16 mouse cellular contexts compared by ENCODE assay signal in the genomic region with DNA sequence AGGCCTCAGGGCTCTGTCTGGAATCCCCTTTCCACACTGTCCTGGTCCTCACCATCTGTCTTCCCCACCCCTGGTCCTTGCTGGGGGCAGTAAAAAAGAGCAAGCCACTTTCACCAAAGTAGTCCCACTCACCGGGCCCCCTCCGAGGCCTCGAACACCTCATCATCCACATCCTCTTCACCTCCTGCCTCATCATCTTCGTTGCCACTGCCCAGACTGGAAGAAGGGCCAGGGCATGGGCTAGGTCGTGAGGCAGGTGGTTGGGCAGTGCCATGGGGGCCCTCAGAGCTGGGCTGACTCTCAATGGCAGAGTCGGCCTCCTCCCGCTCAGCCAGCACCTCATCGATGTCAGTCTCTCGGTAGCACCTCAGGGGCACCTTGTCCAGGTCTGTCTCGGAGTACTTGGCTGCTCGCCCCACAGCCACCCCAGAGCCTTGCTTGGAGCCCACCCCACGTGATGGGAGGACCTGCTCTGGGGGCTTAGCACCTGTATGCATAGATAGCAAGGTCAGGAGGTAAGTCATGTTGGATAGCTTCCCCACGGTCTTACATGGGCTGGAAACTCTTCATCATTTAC. TPM values are rescaled to one million over a fixed set of nuclear protein-coding genes. Genes with fewer than 3 reads are reported as not detected.
A peak's percentile ranks its signal among the peaks of the same experiment; 100 is the strongest.
DNase-seq lines count a peak whose midpoint lies in the region; ATAC-seq lines count a peak whose summit lies in the region.
"Had no signal": no experiment of that assay in that cellular context is flagged by ENCODE, and none has a peak within 500 bp of the region (broad histone marks: within the 10 kb centered on the region; RNA-seq: fewer than 3 reads in every experiment).

No protein-coding gene starts in this region.

- peak overlapping the region; percentile 23 for H3K9ac ChIP-seq in hindbrain, embryonic 16.5 days (ENCODE audit: low read depth, low read length)
- H3K9ac ChIP-seq in neural tube, embryonic 14.5 days (replicated peaks; ENCODE audit: low read depth, low read length), result 0 out of 2 replicates have a peak overlapping the region, but pooled peaks have one; percentile 25
- H3K9ac ChIP-seq: embryonic facial prominence, embryonic 15.5 days; intestine, embryonic 15.5 days; limb, embryonic 12.5 days had no signal

- H3K36me3 ChIP-seq in hindbrain, embryonic 16.5 days (ENCODE audit: control insufficient read depth, insufficient read depth, low read length), result 0 out of 2 replicates have a peak, but pooled peaks cover 2% of the 10 kb centered on the region
- H3K36me3 ChIP-seq in neural tube, embryonic 14.5 days (ENCODE audit: control insufficient read depth, insufficient read depth, low read length), result no peaks in the 10 kb centered on the region
- H3K36me3 ChIP-seq: embryonic facial prominence, embryonic 15.5 days; intestine, embryonic 15.5 days; limb, embryonic 12.5 days had no signal

- ATAC-seq in hindbrain, embryonic 16.5 days, result no peak
- no peak for ATAC-seq in neural tube, embryonic 14.5 days (ENCODE audit: low read depth)
- ATAC-seq: intestine, embryonic 15.5 days; Patski had no signal

- H3K4me2 ChIP-seq in hindbrain, embryonic 16.5 days (ENCODE audit: low read length), result no peak overlapping the region
- H3K4me2 ChIP-seq in neural tube, embryonic 14.5 days (ENCODE audit: low read depth, low read length), result no peak overlapping the region
- H3K4me2 ChIP-seq: embryonic facial prominence, embryonic 15.5 days; intestine, embryonic 15.5 days; limb, embryonic 12.5 days had no signal

- intact Hi-C loops in gastrocnemius, postnatal 36 days (cut with DNase I), result no loop called here

- peak; percentile 75 for DNase-seq in cerebellum, adult 11-12 months
- DNase-seq in cerebellum, postnatal 10 days, result no peak
- DNase-seq in ovary, postnatal 36 days (ENCODE audit: low spot score), result peak; percentile 6
- DNase-seq in ovary, postnatal 10 days (ENCODE audit: low spot score), result no peak
- DNase-seq in kidney, postnatal 25 days, result no peak
- no peak for DNase-seq in gastrocnemius, postnatal 36 days
- DNase-seq: heart, adult 18-20 months; kidney, postnatal 14 days; layer of hippocampus, postnatal 36 days; lung, postnatal 36 days had no signal

- H3K27ac ChIP-seq in hindbrain, embryonic 16.5 days (ENCODE audit: low read depth, low read length), result no peak overlapping the region
- no peak overlapping the region for H3K27ac ChIP-seq in neural tube, embryonic 14.5 days (ENCODE audit: low read depth, low read length)
- H3K27ac ChIP-seq: intestine, embryonic 15.5 days; limb, embryonic 12.5 days had no signal

- H3K27me3 ChIP-seq in hindbrain, embryonic 16.5 days (replicated peaks; ENCODE audit: control insufficient read depth, insufficient read depth, low read length), result peaks cover 3% of the 10 kb centered on the region; the same call in 1 of the 2 replicates
- H3K27me3 ChIP-seq in neural tube, embryonic 14.5 days (ENCODE audit: control insufficient read depth, insufficient read depth, low read length), result peaks cover 2% of the 10 kb centered on the region

- peaks cover 65% of the 10 kb centered on the region for H3K4me1 ChIP-seq in hindbrain, embryonic 16.5 days (ENCODE audit: control insufficient read depth, insufficient read depth, low read depth, low read length)
- H3K4me1 ChIP-seq in neural tube, embryonic 14.5 days (ENCODE audit: control insufficient read depth, insufficient read depth, low read length), result peaks cover 47% of the 10 kb centered on the region

- H3K4me3 ChIP-seq in hindbrain, embryonic 16.5 days (ENCODE audit: low read length), result no peak overlapping the region
- no peak overlapping the region for H3K4me3 ChIP-seq in neural tube, embryonic 14.5 days (ENCODE audit: low read depth, low read length)
- H3K4me3 ChIP-seq: embryonic facial prominence, embryonic 15.5 days; intestine, embryonic 15.5 days; limb, embryonic 12.5 days had no signal

- H3K9me3 ChIP-seq in hindbrain, embryonic 16.5 days (ENCODE audit: control insufficient read depth, low read length), result no peaks in the 10 kb centered on the region
- no peaks in the 10 kb centered on the region for H3K9me3 ChIP-seq in neural tube, embryonic 14.5 days (ENCODE audit: control insufficient read depth, low read length)
- H3K9me3 ChIP-seq: embryonic facial prominence, embryonic 15.5 days; intestine, embryonic 15.5 days; limb, embryonic 12.5 days had no signal

- WGBS in hindbrain, embryonic 16.5 days, result 82% methylated on average over 13 of the region's 13 CpGs
- WGBS in neural tube, embryonic 14.5 days, result 80% methylated on average over 13 of the region's 13 CpGs

RNA-seq across cellular contexts. Expression of a gene that starts 3.9 kb away (rescaled TPM):
- polyA plus RNA-seq in hindbrain, embryonic 16.5 days (2015; fragmentation: Nextera tagmentation; extraction: Ambion mirVana), result 99.1 and 112 TPM in 2 replicates
- 85.8 and 127 TPM in 2 replicates for polyA plus RNA-seq in neural tube, embryonic 14.5 days (2014; fragmentation: Nextera tagmentation; extraction: Ambion mirVana)
- total RNA-seq in gastrocnemius, postnatal 36 days (2021), result under 1 TPM; 0.51 to 0.62 TPM

RNA-seq across cellular contexts. Expression of a gene that starts 4.9 kb away (rescaled TPM):
- 49.4 and 55.6 TPM in 2 replicates for polyA plus RNA-seq in hindbrain, embryonic 16.5 days (2015; fragmentation: Nextera tagmentation; extraction: Ambion mirVana)
- 42.5 and 53.1 TPM in 2 replicates for polyA plus RNA-seq in neural tube, embryonic 14.5 days (2014; fragmentation: Nextera tagmentation; extraction: Ambion mirVana)
- 1 to 10 TPM; 2.7 to 2.9 TPM for total RNA-seq in gastrocnemius, postnatal 36 days (2021)

RNA-seq across cellular contexts. Expression of a gene that starts 15.4 kb away (rescaled TPM):
- 343 and 362 TPM in 2 replicates for polyA plus RNA-seq in hindbrain, embryonic 16.5 days (2015; fragmentation: Nextera tagmentation; extraction: Ambion mirVana)
- 346 and 359 TPM in 2 replicates for polyA plus RNA-seq in neural tube, embryonic 14.5 days (2014; fragmentation: Nextera tagmentation; extraction: Ambion mirVana)
- 10 to 100 TPM; 55.9 to 56.4 TPM for total RNA-seq in gastrocnemius, postnatal 36 days (2021)

RNA-seq across cellular contexts. Expression of a gene that starts 17.8 kb away (rescaled TPM):
- 13.0 and 13.4 TPM in 2 replicates for polyA plus RNA-seq in hindbrain, embryonic 16.5 days (2015; fragmentation: Nextera tagmentation; extraction: Ambion mirVana)
- 10.7 and 12.7 TPM in 2 replicates for polyA plus RNA-seq in neural tube, embryonic 14.5 days (2014; fragmentation: Nextera tagmentation; extraction: Ambion mirVana)
- total RNA-seq in gastrocnemius, postnatal 36 days (2021), result 1 to 10 TPM in 1 of 2 experiments, under 1 TPM in 1; 0.79 to 1.1 TPM

RNA-seq across cellular contexts. Expression of a gene that starts 19.0 kb away (rescaled TPM):
- 2.4 and 3.3 TPM in 2 replicates for polyA plus RNA-seq in hindbrain, embryonic 16.5 days (2015; fragmentation: Nextera tagmentation; extraction: Ambion mirVana)
- 1.4 and 2.2 TPM in 2 replicates for polyA plus RNA-seq in neural tube, embryonic 14.5 days (2014; fragmentation: Nextera tagmentation; extraction: Ambion mirVana)
- 1 to 10 TPM; 7.3 to 8.6 TPM for total RNA-seq in gastrocnemius, postnatal 36 days (2021)

Comparison
In these comparisons a context has a peak if more than half of its experiments do, and no peak if none do; other contexts are left out.
1. DNase-seq: peak in cerebellum, adult 11-12 months (single experiment) and ovary, postnatal 36 days (single experiment); none in cerebellum, postnatal 10 days (0 of 2), ovary, postnatal 10 days (single experiment), kidney, postnatal 25 days (0 of 2) and gastrocnemius, postnatal 36 days (0 of 2).